Comparison of ENCODE assay signal across 10 mouse cellular contexts in the genomic region with DNA sequence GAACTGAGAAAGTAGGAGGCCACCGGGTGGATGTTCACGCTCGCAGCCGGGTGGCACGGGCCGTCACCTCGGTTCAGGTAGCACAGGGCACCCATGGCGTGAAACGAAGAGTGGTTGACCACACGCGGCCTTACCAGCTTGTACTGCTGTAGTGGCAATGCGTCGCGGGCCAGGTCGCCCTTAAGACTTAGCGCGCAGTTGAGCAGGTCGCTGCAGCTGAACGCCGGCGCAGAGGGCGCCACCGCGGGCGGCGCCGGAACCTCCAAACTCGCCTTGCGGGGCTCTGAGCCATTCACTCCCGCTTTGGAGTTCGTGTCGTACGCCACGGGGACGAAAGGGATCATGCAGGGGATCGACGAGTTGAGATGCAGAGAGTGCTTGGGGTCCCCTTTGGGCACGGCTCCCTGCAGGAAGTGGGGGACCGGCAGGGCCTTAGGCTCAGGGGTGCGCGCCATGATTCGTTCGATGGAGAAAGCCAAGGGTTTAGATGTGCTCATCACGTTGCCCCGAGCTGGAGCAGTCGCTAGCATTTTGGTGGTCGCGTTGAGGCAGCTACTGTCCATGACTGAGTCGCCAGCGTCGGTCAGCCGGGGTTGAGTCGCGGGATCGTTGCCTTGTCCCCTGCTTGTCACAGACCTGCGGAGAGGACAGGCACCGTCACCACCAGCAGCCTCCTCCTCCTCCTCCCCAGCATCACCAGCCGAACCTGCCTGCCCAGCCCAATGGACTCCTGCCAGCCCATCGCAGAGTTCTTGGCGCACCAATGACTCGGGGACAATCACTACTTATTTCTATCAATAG. TPM values are rescaled to one million over a fixed set of nuclear protein-coding genes. Genes with fewer than 3 reads are reported as not detected.
DNase-seq lines count a peak whose midpoint lies in the region; ATAC-seq and TF ChIP-seq lines count a peak whose summit lies in the region.
"Had no signal": no experiment of that assay in that cellular context is flagged by ENCODE, and none has a peak within 500 bp of the region (broad histone marks: within the 10 kb centered on the region; RNA-seq: fewer than 3 reads in every experiment).

No protein-coding gene starts in this region.

- no peaks in the 10 kb centered on the region for H3K36me3 ChIP-seq in heart, embryonic 14.5 days (ENCODE audit: control insufficient read depth, insufficient read depth, low read length)
- no peaks in the 10 kb centered on the region for H3K36me3 ChIP-seq in G1E (replicated peaks)
- H3K36me3 ChIP-seq in midbrain, embryonic 12.5 days: no peaks in the 10 kb centered on the region

- peaks cover 95% of the 10 kb centered on the region for H3K27me3 ChIP-seq in heart, embryonic 14.5 days (ENCODE audit: control insufficient read depth, insufficient read depth, low read length)
- peaks cover 20% of the 10 kb centered on the region; the same call in 1 of the 2 replicates for H3K27me3 ChIP-seq in G1E (ENCODE audit: insufficient read depth, low read length)
- H3K27me3 ChIP-seq in midbrain, embryonic 12.5 days: peaks cover 86% of the 10 kb centered on the region

- ATAC-seq in heart, embryonic 14.5 days (ENCODE audit: insufficient number of reproducible peaks, insufficient read depth, low FRiP score, low read depth): no peak
- ATAC-seq in G1E (ENCODE audit: extremely low read depth, insufficient number of reproducible peaks, low FRiP score, poor library complexity, severe bottlenecking): no peak
- peak; percentile 26; the same call in 1 of the 2 replicates for ATAC-seq in granulocyte monocyte progenitor cell, adult 5-6 weeks (replicated peaks; ENCODE audit: poor library complexity, severe bottlenecking)
- ATAC-seq in midbrain, embryonic 12.5 days (ENCODE audit: low FRiP score, low read depth): no peak
- ATAC-seq: CD4-positive, CD25-positive, alpha-beta regulatory T cell, adult 4 months had no signal

- no peak overlapping the region for H3K9ac ChIP-seq in heart, embryonic 14.5 days (ENCODE audit: low read length)
- 0 out of 2 replicates have a peak overlapping the region, but pooled peaks have one; percentile 34 for H3K9ac ChIP-seq in midbrain, embryonic 12.5 days (replicated peaks)

- H3K4me3 ChIP-seq in heart, embryonic 14.5 days (ENCODE audit: control insufficient read depth in 1 of 2, insufficient read depth in 1 of 2, low read depth in 1 of 2, low read length in 2 of 2): peak overlapping the region; percentile 19 to 40
- peak overlapping the region; percentile 27; the same call in 1 of the 2 replicates for H3K4me3 ChIP-seq in G1E (ENCODE audit: low read depth, low read length)
- H3K4me3 ChIP-seq in midbrain, embryonic 12.5 days: peak overlapping the region; percentile 45

- DNase-seq in heart, adult 18-20 months: no peak
- DNase-seq in G1E (ENCODE audit: low spot score): no peak
- DNase-seq in B cell, adult 2 months: no peak
- no peak for DNase-seq in right cerebral cortex, postnatal 36 days (ENCODE audit: low spot score in 2 of 2)
- DNase-seq in yolk sac, embryonic 10.5 days (ENCODE audit: low spot score): no peak

- no peak overlapping the region for H3K27ac ChIP-seq in heart, embryonic 14.5 days (replicated peaks in 1 of 2; ENCODE audit: control insufficient read depth in 1 of 2, insufficient read depth in 1 of 2, low read depth in 2 of 2, low read length in 2 of 2)
- H3K27ac ChIP-seq in midbrain, embryonic 12.5 days (replicated peaks): no peak overlapping the region

- H3K9me3 ChIP-seq in heart, embryonic 14.5 days (ENCODE audit: control insufficient read depth, low read length): no peaks in the 10 kb centered on the region
- H3K9me3 ChIP-seq in G1E (replicated peaks): peaks cover 32% of the 10 kb centered on the region
- no peaks in the 10 kb centered on the region for H3K9me3 ChIP-seq in midbrain, embryonic 12.5 days

- H3K4me2 ChIP-seq in heart, embryonic 14.5 days (ENCODE audit: low read length): peak overlapping the region; percentile 62
- H3K4me2 ChIP-seq in midbrain, embryonic 12.5 days (replicated peaks): peak overlapping the region; percentile 55

- H3K4me1 ChIP-seq in heart, embryonic 14.5 days (ENCODE audit: control insufficient read depth in 2 of 2, insufficient read depth in 2 of 2, low read length in 2 of 2): peaks cover 9 to 13% of the 10 kb centered on the region in 2 experiments
- H3K4me1 ChIP-seq in G1E (ENCODE audit: insufficient read depth, low read depth, low read length): no peaks in the 10 kb centered on the region
- H3K4me1 ChIP-seq in midbrain, embryonic 12.5 days: peaks cover 18% of the 10 kb centered on the region

- TF ChIP-seq CTCF in G1E (IDR thresholded peaks at IDR 0.05; ENCODE audit: low read depth, low read length): no peak

- under 1% methylated on average over 61 of the region's 61 CpGs for WGBS in heart, embryonic 14.5 days
- under 1% methylated on average over 61 of the region's 61 CpGs for WGBS in midbrain, embryonic 12.5 days

RNA-seq across cellular contexts. Expression of a gene that starts 0.5 kb away (rescaled TPM):
- polyA plus RNA-seq in heart, embryonic 14.5 days (2014; fragmentation: Nextera tagmentation; extraction: Ambion mirVana): not detected in 2 replicates
- not detected for total RNA-seq in heart, adult 18-20 months (2021)
- total RNA-seq in G1E (2014; fragmentation: Nextera tagmentation): not detected in 2 replicates
- total RNA-seq in G1E (2017): 0.06 TPM in 1 of 2 replicates, not detected in the other
- polyA plus RNA-seq in G1E (2012): not detected in 2 replicates
- not detected in 2 replicates for total RNA-seq in granulocyte monocyte progenitor cell, adult 5-6 weeks (2014; fragmentation: Nextera tagmentation)
- not detected in 2 replicates for total RNA-seq in granulocyte monocyte progenitor cell, adult 5-6 weeks (2017)
- 0.73 and 4.5 TPM in 2 replicates for polyA plus RNA-seq in midbrain, embryonic 12.5 days (2016; fragmentation: Nextera tagmentation; extraction: Ambion mirVana)
- total RNA-seq: heart, postnatal 14 days had no signal
- polyA plus RNA-seq: CD4-positive, CD25-positive, alpha-beta regulatory T cell, adult 4 months had no signal
